Comparison of ENCODE assay signal across 20 mouse cellular contexts in the genomic region with DNA sequence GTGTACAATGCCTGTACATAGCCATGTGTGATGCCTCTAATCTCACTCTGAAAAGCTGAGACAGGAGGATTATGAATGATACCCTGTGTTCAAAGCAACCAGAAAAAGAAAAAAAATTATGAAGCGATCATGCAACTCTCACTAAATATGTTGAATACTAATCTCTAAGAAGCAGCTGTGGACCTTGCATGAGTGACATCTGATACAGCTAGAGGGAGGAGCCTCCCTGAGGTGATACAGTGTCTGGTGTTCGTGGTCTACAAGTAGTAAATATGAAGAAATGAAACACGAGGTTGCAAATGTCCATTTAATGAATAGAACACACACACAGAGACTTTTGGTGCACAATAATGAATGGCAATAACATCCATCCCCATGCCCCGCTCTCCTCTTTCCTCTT. TPM values are rescaled to one million over a fixed set of nuclear protein-coding genes. Genes with fewer than 3 reads are reported as not detected.
DNase-seq lines count a peak whose midpoint lies in the region; ATAC-seq and TF ChIP-seq lines count a peak whose summit lies in the region.
"Had no signal": no experiment of that assay in that cellular context is flagged by ENCODE, and none has a peak within 500 bp of the region (broad histone marks: within the 10 kb centered on the region; RNA-seq: fewer than 3 reads in every experiment).

No protein-coding gene starts in this region.

- TF ChIP-seq CTCF in MEL (IDR thresholded peaks at IDR 0.05 in 2 of 3, conservative IDR thresholded peaks at IDR 0.05 in 1 of 3; ENCODE audit: control insufficient read depth in 1 of 3, insufficient read depth in 1 of 3, low read depth in 2 of 3, low read length in 3 of 3, poor library complexity in 1 of 3, severe bottlenecking in 1 of 3), result no peak
- no peak for TF ChIP-seq CTCF in liver, postnatal 0 days (IDR thresholded peaks at IDR 0.05; ENCODE audit: low read depth)

- TF ChIP-seq POLR2A in MEL (IDR thresholded peaks at IDR 0.05; ENCODE audit: control insufficient read depth in 1 of 2, insufficient read depth in 1 of 2, low read depth in 1 of 2, low read length in 2 of 2, poor library complexity in 1 of 2), result no peak

- no peaks in the 10 kb centered on the region for H3K27me3 ChIP-seq in MEL (ENCODE audit: control insufficient read depth in 1 of 2, insufficient read depth in 2 of 2, low read length in 2 of 2)
- H3K27me3 ChIP-seq in forebrain, embryonic 16.5 days (replicated peaks; ENCODE audit: control insufficient read depth, insufficient read depth, low read length), result no peaks in the 10 kb centered on the region
- no peaks in the 10 kb centered on the region for H3K27me3 ChIP-seq in liver, postnatal 0 days (ENCODE audit: insufficient read depth, low read length)
- H3K27me3 ChIP-seq: embryonic facial prominence, embryonic 13.5 days; neural tube, embryonic 15.5 days had no signal

- DNase-seq in heart, adult 11 months, result peak; percentile 64
- DNase-seq in heart, postnatal 4 days, result no peak
- DNase-seq in MEL (ENCODE audit: low read depth, low spot score), result peak; percentile 84
- DNase-seq in liver, postnatal 0 days, result peak; percentile 39
- DNase-seq in B cell, adult 2 months, result no peak
- DNase-seq in lung, postnatal 25 days (ENCODE audit: low spot score), result no peak
- DNase-seq in kidney, adult 11 months, result no peak
- DNase-seq: adrenal gland, postnatal 14 days; cerebellum, postnatal 36 days; gastrocnemius, postnatal 36 days; kidney, adult 9 months; kidney, postnatal 4 days; lung, postnatal 10 days; thymus, postnatal 4 days had no signal

- H3K4me2 ChIP-seq in forebrain, embryonic 16.5 days (ENCODE audit: low read length), result no peak overlapping the region
- H3K4me2 ChIP-seq in liver, postnatal 0 days (ENCODE audit: low read depth, low read length), result peak overlapping the region; percentile 7; the same call in 1 of the 2 replicates
- H3K4me2 ChIP-seq: embryonic facial prominence, embryonic 13.5 days; heart, embryonic 11.5 days; midbrain, embryonic 11.5 days; neural tube, embryonic 15.5 days had no signal

- H3K4me3 ChIP-seq in MEL (ENCODE audit: control insufficient read depth in 1 of 2, insufficient read depth in 1 of 2, low read depth in 2 of 2, low read length in 2 of 2), result no peak overlapping the region
- no peak overlapping the region for H3K4me3 ChIP-seq in forebrain, embryonic 16.5 days (replicated peaks; ENCODE audit: low read length)
- no peak overlapping the region for H3K4me3 ChIP-seq in liver, postnatal 0 days (ENCODE audit: low read depth, low read length)
- H3K4me3 ChIP-seq: embryonic facial prominence, embryonic 13.5 days; limb, embryonic 10.5 days; neural tube, embryonic 15.5 days had no signal

- peaks cover 0 to 15% of the 10 kb centered on the region in 2 experiments; a peak in 2 of 4 replicates for H3K36me3 ChIP-seq in MEL (ENCODE audit: control insufficient read depth in 1 of 2, insufficient read depth in 2 of 2, low read length in 2 of 2)
- no peaks in the 10 kb centered on the region for H3K36me3 ChIP-seq in forebrain, embryonic 16.5 days (ENCODE audit: control insufficient read depth, insufficient read depth)
- H3K36me3 ChIP-seq in liver, postnatal 0 days (replicated peaks; ENCODE audit: insufficient read depth, low read length), result no peaks in the 10 kb centered on the region
- H3K36me3 ChIP-seq: embryonic facial prominence, embryonic 13.5 days; neural tube, embryonic 15.5 days had no signal

- no peaks in the 10 kb centered on the region for H3K79me2 ChIP-seq in MEL (ENCODE audit: control insufficient read depth, insufficient read depth, low read length, poor library complexity)

- no peaks in the 10 kb centered on the region for H3K9me3 ChIP-seq in MEL (replicated peaks; ENCODE audit: insufficient read depth, low read length)
- H3K9me3 ChIP-seq in forebrain, embryonic 16.5 days (ENCODE audit: control insufficient read depth, low read length), result no peaks in the 10 kb centered on the region
- H3K9me3 ChIP-seq in liver, postnatal 0 days (ENCODE audit: low read length), result peaks cover 5% of the 10 kb centered on the region; the same call in 1 of the 2 replicates
- H3K9me3 ChIP-seq: embryonic facial prominence, embryonic 13.5 days; neural tube, embryonic 15.5 days had no signal

- no peak overlapping the region for H3K27ac ChIP-seq in MEL (ENCODE audit: control insufficient read depth, low read depth, low read length)
- peak overlapping the region; percentile 31; the same call in 1 of the 2 replicates for H3K27ac ChIP-seq in forebrain, embryonic 16.5 days (ENCODE audit: low read length)
- peak overlapping the region; percentile 75 for H3K27ac ChIP-seq in liver, postnatal 0 days (ENCODE audit: low read depth)
- H3K27ac ChIP-seq: embryonic facial prominence, embryonic 13.5 days; neural tube, embryonic 15.5 days had no signal

- TF ChIP-seq EP300 in MEL (IDR thresholded peaks at IDR 0.05; ENCODE audit: low read depth in 1 of 2, low read length in 2 of 2), result peak; percentile 79 to 84
- TF ChIP-seq EP300 in liver, postnatal 0 days (IDR thresholded peaks at IDR 0.05; ENCODE audit: low read depth), result peak; percentile 99

- 76% methylated on average over 4 of the region's 4 CpGs for WGBS in forebrain, embryonic 16.5 days
- WGBS in liver, postnatal 0 days (ENCODE audit: insufficient replicate concordance), result 56% methylated on average over 4 of the region's 4 CpGs

- peaks cover 5 to 22% of the 10 kb centered on the region in 2 experiments; a peak in 3 of 4 replicates for H3K4me1 ChIP-seq in MEL (ENCODE audit: control insufficient read depth in 1 of 2, insufficient read depth in 2 of 2, low read length in 2 of 2)
- peaks cover 11% of the 10 kb centered on the region for H3K4me1 ChIP-seq in forebrain, embryonic 16.5 days (replicated peaks; ENCODE audit: control insufficient read depth, insufficient read depth, low read length)
- H3K4me1 ChIP-seq in liver, postnatal 0 days (ENCODE audit: insufficient read depth), result peaks cover 20% of the 10 kb centered on the region

- ATAC-seq in forebrain, embryonic 16.5 days, result peak; percentile 54; the same call in 1 of the 2 replicates
- peak; percentile 93 for ATAC-seq in liver, postnatal 0 days

- no peak for TF ChIP-seq RAD21 in MEL (IDR thresholded peaks at IDR 0.05; ENCODE audit: low read depth, low read length)

- H3K9ac ChIP-seq in MEL (ENCODE audit: control insufficient read depth, low read depth, low read length, poor library complexity, severe bottlenecking), result no peak overlapping the region
- H3K9ac ChIP-seq in forebrain, embryonic 16.5 days (replicated peaks; ENCODE audit: low read depth, low read length), result no peak overlapping the region
- no peak overlapping the region for H3K9ac ChIP-seq in liver, postnatal 0 days (replicated peaks)
- H3K9ac ChIP-seq: embryonic facial prominence, embryonic 13.5 days; neural tube, embryonic 15.5 days had no signal

TF ChIP-seq in MEL, 35 proteins besides CTCF, POLR2A, EP300 and RAD21:
- TF ChIP-seq GABPA (IDR thresholded peaks at IDR 0.05; ENCODE audit: low read depth, low read length), result no peak
- TF ChIP-seq NRF1 (IDR thresholded peaks at IDR 0.05; ENCODE audit: insufficient read depth, low read depth, low read length, poor library complexity, severe bottlenecking), result no peak
- no peak for TF ChIP-seq MYC (IDR thresholded peaks at IDR 0.05; ENCODE audit: low read depth, low read length)
- peak; percentile 85 for TF ChIP-seq ETS1 (IDR thresholded peaks at IDR 0.05; ENCODE audit: low read depth, low read length)
- no peak for TF ChIP-seq UBTF (IDR thresholded peaks at IDR 0.05; ENCODE audit: borderline replicate concordance, insufficient read depth, low read depth, low read length)
- no peak for TF ChIP-seq MAZ (IDR thresholded peaks at IDR 0.05; ENCODE audit: low read depth, low read length)
- no peak for TF ChIP-seq TBP (IDR thresholded peaks at IDR 0.05; ENCODE audit: low read depth, low read length)
- TF ChIP-seq E2F4 (IDR thresholded peaks at IDR 0.05; ENCODE audit: borderline replicate concordance, low read depth, low read length), result no peak
- TF ChIP-seq GATA1 (IDR thresholded peaks at IDR 0.05; ENCODE audit: low read depth, low read length), result peak; percentile 86
- TF ChIP-seq USF2 (IDR thresholded peaks at IDR 0.05; ENCODE audit: borderline replicate concordance in 1 of 2, insufficient read depth in 1 of 2, low read depth in 1 of 2, low read length in 2 of 2), result no peak
- TF ChIP-seq RCOR1 (IDR thresholded peaks at IDR 0.05; ENCODE audit: low read depth, low read length), result no peak
- peak; percentile 86 for TF ChIP-seq ZNF384 (IDR thresholded peaks at IDR 0.05; ENCODE audit: low read depth, low read length)
- no peak for TF ChIP-seq USF1 (IDR thresholded peaks at IDR 0.05; ENCODE audit: low read depth, low read length)
- TF ChIP-seq BHLHE40 (IDR thresholded peaks at IDR 0.05; ENCODE audit: borderline replicate concordance, low read depth, low read length), result 0 out of 2 replicates have a peak, but pooled peaks have one; percentile 24
- no peak for TF ChIP-seq JUND (IDR thresholded peaks at IDR 0.05; ENCODE audit: low read depth, low read length)
- TF ChIP-seq TAL1 (IDR thresholded peaks at IDR 0.05; ENCODE audit: low read length), result peak; percentile 91
- 0 out of 2 replicates have a peak, but pooled peaks have one; percentile 7 for TF ChIP-seq ELF1 (IDR thresholded peaks at IDR 0.05; ENCODE audit: low read depth, low read length)
- no peak for TF ChIP-seq NELFE (IDR thresholded peaks at IDR 0.05; ENCODE audit: low read depth, low read length)
- TF ChIP-seq MXI1 (IDR thresholded peaks at IDR 0.05; ENCODE audit: low read depth, low read length), result peak; percentile 73
- peak; percentile 91 for TF ChIP-seq TCF12 (IDR thresholded peaks at IDR 0.05; ENCODE audit: low read depth, low read length)
- TF ChIP-seq ZKSCAN1 (IDR thresholded peaks at IDR 0.05; ENCODE audit: low read depth, low read length), result no peak
- peak; percentile 58 for TF ChIP-seq SIN3A (IDR thresholded peaks at IDR 0.05; ENCODE audit: low read length)
TF ChIP-seq in MEL: peak in this region for 9.

RNA-seq across cellular contexts. Expression of gene Cd24a, which starts 52.5 kb away (rescaled TPM):
- total RNA-seq in heart, postnatal 4 days (2021), result 10 to 100 TPM; 14.6 to 22.6 TPM
- 96.6 and 119 TPM in 2 replicates for total RNA-seq in MEL (2012; rRNA removed)
- 100 to 1,000 TPM in 1 of 2 experiments, not detected in 1; 181 TPM for polyA plus RNA-seq in MEL (2012; ENCODE audit: insufficient read depth in 1 of 2, insufficient read length in 2 of 2, low read depth in 1 of 2, low replicate concordance in 2 of 2, missing spikeins in 1 of 2)
- polyA plus RNA-seq in forebrain, embryonic 16.5 days (2015; fragmentation: Nextera tagmentation; extraction: Ambion mirVana), result 918 and 1,051 TPM in 2 replicates
- polyA plus RNA-seq in liver, postnatal 0 days (2015; fragmentation: Nextera tagmentation; extraction: Ambion mirVana), result 449 and 461 TPM in 2 replicates

Comparison
In these comparisons a context has a peak if more than half of its experiments do, and no peak if none do; other contexts are left out.
1. DNase-seq: peak in heart, adult 11 months (single experiment), MEL (single experiment) and liver, postnatal 0 days (single experiment); none in heart, postnatal 4 days (single experiment), B cell, adult 2 months (0 of 2), lung, postnatal 25 days (single experiment) and kidney, adult 11 months (single experiment).